Mouse (Mus musculus) cerebellum, adult 9-10 months (tissue): ENCODE results near the gene Trhr2.

Source experiments
- DNase-seq: peaks from one replicate; pipeline ENCODE4 v3.0.0; 2022

Gene Trhr2

GRCm38 (mm10) chr8:122360696-122361416, at the start of gene Trhr2:
Gene Trhr2 (minus strand): TSS chr8:122360746.
- DNase-seq: no peak

- DNase-seq: no peak
These were observed 47.1 kb upstream of the Trhr2 start for GRCm38 (mm10) chr8:122407678-122408077.

GRCm38 (mm10) chr8:122405146-122405805, 44.7 kb upstream of the Trhr2 start:
- DNase-seq: no peak

GRCm38 (mm10) chr8:122398186-122398585, 37.6 kb upstream of the Trhr2 start:
- DNase-seq: no peak

GRCm38 (mm10) chr8:122395291-122395690, 34.7 kb upstream of the Trhr2 start:
- peak; percentile 80 for DNase-seq

GRCm38 (mm10) chr8:122393717-122394116, 33.2 kb upstream of the Trhr2 start:
- DNase-seq: no peak

GRCm38 (mm10) chr8:122390758-122391157, 30.2 kb upstream of the Trhr2 start:
- DNase-seq: no peak

GRCm38 (mm10) chr8:122389357-122389756, 28.8 kb upstream of the Trhr2 start:
- no peak for DNase-seq

- no peak for DNase-seq
These were observed 22.5 kb upstream of the Trhr2 start for GRCm38 (mm10) chr8:122383039-122383438.

GRCm38 (mm10) chr8:122376365-122377231, 16.1 kb upstream of the Trhr2 start, which contains the start of gene Zc3h18:
Gene Zc3h18 (plus strand): TSS chr8:122376609.
- peak; percentile 99 for DNase-seq

- no peak for DNase-seq
These were observed 15.3 kb upstream of the Trhr2 start for GRCm38 (mm10) chr8:122375751-122376364.

GRCm38 (mm10) chr8:122375320-122375719, 14.8 kb upstream of the Trhr2 start:
- peak; percentile 61 for DNase-seq

GRCm38 (mm10) chr8:122371706-122372105, 11.2 kb upstream of the Trhr2 start:
- no peak for DNase-seq

GRCm38 (mm10) chr8:122369665-122370064, 9.1 kb upstream of the Trhr2 start:
- DNase-seq: peak; percentile 65

GRCm38 (mm10) chr8:122368494-122368893, 7.9 kb upstream of the Trhr2 start:
- DNase-seq: no peak

- no peak for DNase-seq
These were observed 2.4 kb upstream of the Trhr2 start for GRCm38 (mm10) chr8:122362967-122363366.

GRCm38 (mm10) chr8:122362271-122362670, 1.7 kb upstream of the Trhr2 start:
- no peak for DNase-seq

- DNase-seq: no peak
These were observed 1.3 kb downstream of the Trhr2 start for GRCm38 (mm10) chr8:122359111-122359775.

GRCm38 (mm10) chr8:122357641-122358040, 2.9 kb downstream of the Trhr2 start:
- DNase-seq: no peak

GRCm38 (mm10) chr8:122357202-122357601, 3.3 kb downstream of the Trhr2 start:
- no peak for DNase-seq

GRCm38 (mm10) chr8:122355642-122356606, 4.6 kb downstream of the Trhr2 start:
- DNase-seq: no peak
